ENCODE assay signal across 9 mouse cellular contexts in genomic region chr4:152072121-152072601, GRCm38 (mm10). TPM values are rescaled to one million over a fixed set of nuclear protein-coding genes. Genes with fewer than 3 reads are reported as not detected.
DNase-seq lines count a peak whose midpoint lies in the region; ATAC-seq and TF ChIP-seq lines count a peak whose summit lies in the region.
"Had no signal": no experiment of that assay in that cellular context is flagged by ENCODE, and none has a peak within 500 bp of the region (broad histone marks: within the 10 kb centered on the region; RNA-seq: fewer than 3 reads in every experiment).

TSS of gene Plekhg5 (plus strand) at chr4:152072498.

- TF ChIP-seq EP300 in MEL (IDR thresholded peaks at IDR 0.05; ENCODE audit: low read depth in 1 of 2, low read length in 2 of 2): no peak

- no peak within 1 kb of the TSS for H3K9ac ChIP-seq in forebrain, embryonic 14.5 days (ENCODE audit: low read length)
- H3K9ac ChIP-seq in forebrain, embryonic 11.5 days (ENCODE audit: low read length): no peak within 1 kb of the TSS
- no peak within 1 kb of the TSS for H3K9ac ChIP-seq in MEL (ENCODE audit: control insufficient read depth, low read depth, low read length, poor library complexity, severe bottlenecking)
- H3K9ac ChIP-seq in forebrain, embryonic 16.5 days (replicated peaks; ENCODE audit: low read depth, low read length): no peak within 1 kb of the TSS
- H3K9ac ChIP-seq in hindbrain, embryonic 11.5 days (ENCODE audit: low read depth, low read length): no peak within 1 kb of the TSS

- TF ChIP-seq POLR2A in MEL (IDR thresholded peaks at IDR 0.05; ENCODE audit: control insufficient read depth in 1 of 2, insufficient read depth in 1 of 2, low read depth in 1 of 2, low read length in 2 of 2, poor library complexity in 1 of 2): no peak

- H3K79me2 ChIP-seq in MEL (ENCODE audit: control insufficient read depth, insufficient read depth, low read length, poor library complexity): no peaks in the 10 kb centered on the region

- H3K9me3 ChIP-seq in forebrain, embryonic 14.5 days (replicated peaks; ENCODE audit: control insufficient read depth, low read length): no peaks in the 10 kb centered on the region
- no peaks in the 10 kb centered on the region for H3K9me3 ChIP-seq in forebrain, embryonic 11.5 days (ENCODE audit: control insufficient read depth, low read length)
- no peaks in the 10 kb centered on the region for H3K9me3 ChIP-seq in MEL (replicated peaks; ENCODE audit: insufficient read depth, low read length)
- no peaks in the 10 kb centered on the region for H3K9me3 ChIP-seq in forebrain, embryonic 16.5 days (ENCODE audit: control insufficient read depth, low read length)
- H3K9me3 ChIP-seq in hindbrain, embryonic 11.5 days (ENCODE audit: control insufficient read depth, low read length): no peaks in the 10 kb centered on the region
- H3K9me3 ChIP-seq: G1E had no signal

- no peak for TF ChIP-seq RAD21 in MEL (IDR thresholded peaks at IDR 0.05; ENCODE audit: low read depth, low read length)

- H3K4me2 ChIP-seq in forebrain, embryonic 14.5 days (ENCODE audit: low read length): no peak within 1 kb of the TSS
- no peak within 1 kb of the TSS for H3K4me2 ChIP-seq in forebrain, embryonic 11.5 days (ENCODE audit: low read depth, low read length, severe bottlenecking)
- H3K4me2 ChIP-seq in forebrain, embryonic 16.5 days (ENCODE audit: low read length): no peak within 1 kb of the TSS
- H3K4me2 ChIP-seq in hindbrain, embryonic 11.5 days (replicated peaks; ENCODE audit: low read depth, low read length): no peak within 1 kb of the TSS

- H3K4me3 ChIP-seq in forebrain, embryonic 14.5 days (ENCODE audit: low read depth, low read length): no peak within 1 kb of the TSS
- H3K4me3 ChIP-seq in forebrain, embryonic 11.5 days (ENCODE audit: low read depth, low read length): no peak within 1 kb of the TSS
- no peak within 1 kb of the TSS for H3K4me3 ChIP-seq in MEL (ENCODE audit: control insufficient read depth in 1 of 2, insufficient read depth in 1 of 2, low read depth in 2 of 2, low read length in 2 of 2)
- H3K4me3 ChIP-seq in forebrain, embryonic 16.5 days (replicated peaks; ENCODE audit: low read length): no peak within 1 kb of the TSS
- no peak within 1 kb of the TSS for H3K4me3 ChIP-seq in hindbrain, embryonic 11.5 days (ENCODE audit: low read depth, low read length)

- no peak within 1 kb of the TSS for H3K27ac ChIP-seq in forebrain, embryonic 14.5 days (ENCODE audit: low read depth, low read length)
- no peak within 1 kb of the TSS for H3K27ac ChIP-seq in forebrain, embryonic 11.5 days (ENCODE audit: low read depth, low read length)
- no peak within 1 kb of the TSS for H3K27ac ChIP-seq in MEL (ENCODE audit: control insufficient read depth, low read depth, low read length)
- no peak within 1 kb of the TSS for H3K27ac ChIP-seq in forebrain, embryonic 16.5 days (ENCODE audit: low read length)
- no peak within 1 kb of the TSS for H3K27ac ChIP-seq in hindbrain, embryonic 11.5 days (ENCODE audit: low read depth, low read length)

- WGBS in forebrain, embryonic 14.5 days: 73% methylated on average over 10 of the region's 10 CpGs
- 72% methylated on average over 10 of the region's 10 CpGs for WGBS in forebrain, embryonic 11.5 days
- WGBS in forebrain, embryonic 16.5 days: 61% methylated on average over 10 of the region's 10 CpGs
- WGBS in hindbrain, embryonic 11.5 days: 66% methylated on average over 10 of the region's 10 CpGs

- ATAC-seq in forebrain, embryonic 14.5 days: no peak
- no peak for ATAC-seq in forebrain, embryonic 11.5 days (replicated peaks; ENCODE audit: low FRiP score)
- no peak for ATAC-seq in forebrain, embryonic 16.5 days
- no peak for ATAC-seq in hindbrain, embryonic 11.5 days (ENCODE audit: low FRiP score)

- H3K36me3 ChIP-seq in forebrain, embryonic 14.5 days (ENCODE audit: control insufficient read depth, insufficient read depth, low read length): no peaks in the 10 kb centered on the region
- no peaks in the 10 kb centered on the region for H3K36me3 ChIP-seq in forebrain, embryonic 11.5 days (ENCODE audit: control insufficient read depth, insufficient read depth, low read length)
- no peaks in the 10 kb centered on the region for H3K36me3 ChIP-seq in MEL (ENCODE audit: control insufficient read depth in 1 of 2, insufficient read depth in 2 of 2, low read length in 2 of 2)
- H3K36me3 ChIP-seq in forebrain, embryonic 16.5 days (ENCODE audit: control insufficient read depth, insufficient read depth): no peaks in the 10 kb centered on the region
- H3K36me3 ChIP-seq in hindbrain, embryonic 11.5 days (ENCODE audit: control insufficient read depth, insufficient read depth, low read length): no peaks in the 10 kb centered on the region
- H3K36me3 ChIP-seq: G1E had no signal

- H3K27me3 ChIP-seq in forebrain, embryonic 14.5 days (replicated peaks; ENCODE audit: control insufficient read depth, insufficient read depth, low read length): no peaks in the 10 kb centered on the region
- no peaks in the 10 kb centered on the region for H3K27me3 ChIP-seq in forebrain, embryonic 11.5 days (ENCODE audit: control insufficient read depth, insufficient read depth, low read length)
- H3K27me3 ChIP-seq in MEL (ENCODE audit: control insufficient read depth in 1 of 2, insufficient read depth in 2 of 2, low read length in 2 of 2): no peaks in the 10 kb centered on the region
- H3K27me3 ChIP-seq in forebrain, embryonic 16.5 days (replicated peaks; ENCODE audit: control insufficient read depth, insufficient read depth, low read length): no peaks in the 10 kb centered on the region
- H3K27me3 ChIP-seq in hindbrain, embryonic 11.5 days (ENCODE audit: control insufficient read depth, insufficient read depth, low read length): no peaks in the 10 kb centered on the region

- intact Hi-C loops in left cerebral cortex, postnatal 4 days (cut with DNase I): no loop called here

- TF ChIP-seq CTCF in MEL (IDR thresholded peaks at IDR 0.05 in 2 of 3, conservative IDR thresholded peaks at IDR 0.05 in 1 of 3; ENCODE audit: control insufficient read depth in 1 of 3, insufficient read depth in 1 of 3, low read depth in 2 of 3, low read length in 3 of 3, poor library complexity in 1 of 3, severe bottlenecking in 1 of 3): no peak

- no peaks in the 10 kb centered on the region for H3K4me1 ChIP-seq in forebrain, embryonic 14.5 days (ENCODE audit: control insufficient read depth, insufficient read depth, low read length)
- no peaks in the 10 kb centered on the region for H3K4me1 ChIP-seq in forebrain, embryonic 11.5 days (replicated peaks; ENCODE audit: control insufficient read depth, insufficient read depth, low read length)
- no peaks in the 10 kb centered on the region for H3K4me1 ChIP-seq in MEL (ENCODE audit: control insufficient read depth in 1 of 2, insufficient read depth in 2 of 2, low read length in 2 of 2)
- H3K4me1 ChIP-seq in forebrain, embryonic 16.5 days (replicated peaks; ENCODE audit: control insufficient read depth, insufficient read depth, low read length): no peaks in the 10 kb centered on the region; the same call in 1 of the 2 replicates
- H3K4me1 ChIP-seq in hindbrain, embryonic 11.5 days (replicated peaks; ENCODE audit: control insufficient read depth, insufficient read depth, low read length): no peaks in the 10 kb centered on the region

- peak; percentile 14 for DNase-seq in forebrain, embryonic 14.5 days (ENCODE audit: low spot score)
- DNase-seq in forebrain, embryonic 11.5 days (ENCODE audit: low spot score): no peak
- no peak for DNase-seq in MEL (ENCODE audit: low read depth, low spot score)
- DNase-seq in hindbrain, embryonic 11.5 days (ENCODE audit: low spot score): peak; percentile 23
- DNase-seq in left cerebral cortex, postnatal 4 days: peak; percentile 77
- peak; percentile 64 for DNase-seq in skeletal muscle tissue, adult 2 months (ENCODE audit: low read depth, low spot score)
- DNase-seq in cerebellum, postnatal 36 days: no peak

TF ChIP-seq in MEL, 35 proteins besides CTCF, POLR2A, EP300 and RAD21 (continues in another document):
- TF ChIP-seq RCOR1 (IDR thresholded peaks at IDR 0.05; ENCODE audit: low read depth, low read length) (no peak), GABPA (IDR thresholded peaks at IDR 0.05; ENCODE audit: low read depth, low read length) (no peak), NRF1 (IDR thresholded peaks at IDR 0.05; ENCODE audit: insufficient read depth, low read depth, low read length, poor library complexity, severe bottlenecking) (no peak), CHD1 (IDR thresholded peaks at IDR 0.05; ENCODE audit: low read depth, low read length) (no peak), UBTF (IDR thresholded peaks at IDR 0.05; ENCODE audit: borderline replicate concordance, insufficient read depth, low read depth, low read length) (no peak), MAFK (IDR thresholded peaks at IDR 0.05; ENCODE audit: borderline replicate concordance, low read depth, low read length) (no peak), KAT2A (conservative IDR thresholded peaks at IDR 0.05; ENCODE audit: low read depth, low read length) (no peak), ZKSCAN1 (IDR thresholded peaks at IDR 0.05; ENCODE audit: low read depth, low read length) (no peak), ZMIZ1 (IDR thresholded peaks at IDR 0.05; ENCODE audit: low read depth, low read length) (no peak), TAL1 (IDR thresholded peaks at IDR 0.05; ENCODE audit: low read length) (no peak), TBP (IDR thresholded peaks at IDR 0.05; ENCODE audit: low read depth, low read length) (no peak), SIN3A (IDR thresholded peaks at IDR 0.05; ENCODE audit: low read length) (no peak), HCFC1 (IDR thresholded peaks at IDR 0.05; ENCODE audit: low read depth, low read length) (no peak), USF1 (IDR thresholded peaks at IDR 0.05; ENCODE audit: low read depth, low read length) (no peak), JUND (IDR thresholded peaks at IDR 0.05; ENCODE audit: low read depth, low read length) (no peak), MAX (IDR thresholded peaks at IDR 0.05; ENCODE audit: low read length) (no peak), MEF2A (IDR thresholded peaks at IDR 0.05; ENCODE audit: extremely low read depth, insufficient replicate concordance, low read depth, low read length, poor library complexity, severe bottlenecking) (no peak), POLR2AphosphoS5 (IDR thresholded peaks at IDR 0.05; ENCODE audit: borderline replicate concordance, low read depth, low read length) (no peak)

RNA-seq across cellular contexts. Expression of gene Plekhg5, which starts in this region (rescaled TPM):
- polyA plus RNA-seq in forebrain, embryonic 14.5 days (2014; fragmentation: Nextera tagmentation; extraction: Ambion mirVana): 5.0 and 7.1 TPM in 2 replicates
- polyA plus RNA-seq in forebrain, embryonic 11.5 days (2014; fragmentation: Nextera tagmentation; extraction: Ambion mirVana): 8.0 and 8.2 TPM in 2 replicates
- 9.6 and 10.8 TPM in 2 replicates for total RNA-seq in MEL (2012; rRNA removed)
- polyA plus RNA-seq in MEL (2012; ENCODE audit: insufficient read depth in 1 of 2, insufficient read length in 2 of 2, low read depth in 1 of 2, low replicate concordance in 2 of 2, missing spikeins in 1 of 2): 10 to 100 TPM in 1 of 2 experiments, not detected in 1; 19.6 TPM
- polyA plus RNA-seq in forebrain, embryonic 16.5 days (2015; fragmentation: Nextera tagmentation; extraction: Ambion mirVana): 11.7 and 13.2 TPM in 2 replicates
- polyA plus RNA-seq in hindbrain, embryonic 11.5 days (2014; fragmentation: Nextera tagmentation; extraction: Ambion mirVana): 4.0 and 4.6 TPM in 2 replicates
- total RNA-seq in left cerebral cortex, postnatal 4 days (2021): 10 to 100 TPM; 21.2 to 25.7 TPM

Comparison
In these comparisons a context has a peak if more than half of its experiments do, and no peak if none do; other contexts are left out.
1. DNase-seq: peak in forebrain, embryonic 14.5 days (single experiment), hindbrain, embryonic 11.5 days (single experiment), left cerebral cortex, postnatal 4 days (single experiment) and skeletal muscle tissue, adult 2 months (single experiment); none in forebrain, embryonic 11.5 days (single experiment), MEL (single experiment) and cerebellum, postnatal 36 days (0 of 2).